Mouse (Mus musculus) urinary bladder, postnatal 4 days (tissue): ENCODE measurements at regions not wholly inside any gene's neighbourhood (a gene's known extent, or its start where the extent isn't known, plus 50 kb on each side); places are given as distances from the start of the nearest gene placed in this dataset.

Source experiments
- DNase-seq, 2 experiments: peaks; one replicate each; pipeline ENCODE4 v3.0.0; 2021 to 2022; ENCODE audit warnings: low spot score in 2 of 2

GRCm38 (mm10) chr4:105459991-105460688, 303.0 kb downstream of the Plpp3 start:
- peak in 1 of 2 experiments; percentile 20 for DNase-seq

- no peak for DNase-seq
Measured at GRCm38 (mm10) chr4:105460689-105461005, 303.5 kb downstream of the Plpp3 start.

- no peak for DNase-seq
Measured at GRCm38 (mm10) chr4:105467811-105468210, 310.7 kb downstream of the Plpp3 start.

GRCm38 (mm10) chr4:105469300-105469821, 312.2 kb downstream of the Plpp3 start:
- no peak for DNase-seq

GRCm38 (mm10) chr4:105474765-105475560, 314.7 kb upstream of the Gm12728 start:
- DNase-seq = no peak

- DNase-seq = no peak
Measured at GRCm38 (mm10) chr4:105476332-105476731, 313.3 kb upstream of the Gm12728 start.

- DNase-seq = no peak
Measured at GRCm38 (mm10) chr4:105486376-105486775, 303.3 kb upstream of the Gm12728 start.

GRCm38 (mm10) chr4:105496176-105496575, 293.5 kb upstream of the Gm12728 start:
- DNase-seq = no peak

- no peak for DNase-seq
Measured at GRCm38 (mm10) chr4:105506190-105506589, 283.5 kb upstream of the Gm12728 start.

GRCm38 (mm10) chr4:105507221-105507620, 282.4 kb upstream of the Gm12728 start:
- no peak for DNase-seq

- DNase-seq = no peak
Measured at GRCm38 (mm10) chr4:105509091-105509490, 280.6 kb upstream of the Gm12728 start.

- no peak for DNase-seq
Measured at GRCm38 (mm10) chr4:105510406-105510805, 279.3 kb upstream of the Gm12728 start.

- no peak for DNase-seq
Measured at GRCm38 (mm10) chr4:105525135-105525534, 264.5 kb upstream of the Gm12728 start.

GRCm38 (mm10) chr4:105526755-105527154, 262.9 kb upstream of the Gm12728 start:
- no peak for DNase-seq

- DNase-seq = no peak
Measured at GRCm38 (mm10) chr4:105527316-105527715, 262.4 kb upstream of the Gm12728 start.

GRCm38 (mm10) chr4:105531651-105532425, 257.8 kb upstream of the Gm12728 start:
- DNase-seq = no peak

GRCm38 (mm10) chr4:105535451-105535850, 254.2 kb upstream of the Gm12728 start:
- DNase-seq = no peak

- DNase-seq = no peak
Measured at GRCm38 (mm10) chr4:105545486-105545885, 244.2 kb upstream of the Gm12728 start.

- no peak for DNase-seq
Measured at GRCm38 (mm10) chr4:105549744-105550440, 239.8 kb upstream of the Gm12728 start.

GRCm38 (mm10) chr4:105551966-105552685, 237.5 kb upstream of the Gm12728 start:
- DNase-seq = no peak

GRCm38 (mm10) chr4:105554994-105555393, 234.7 kb upstream of the Gm12728 start:
- DNase-seq = no peak
